27 mouse cellular contexts compared by ENCODE assay signal in the genomic region with DNA sequence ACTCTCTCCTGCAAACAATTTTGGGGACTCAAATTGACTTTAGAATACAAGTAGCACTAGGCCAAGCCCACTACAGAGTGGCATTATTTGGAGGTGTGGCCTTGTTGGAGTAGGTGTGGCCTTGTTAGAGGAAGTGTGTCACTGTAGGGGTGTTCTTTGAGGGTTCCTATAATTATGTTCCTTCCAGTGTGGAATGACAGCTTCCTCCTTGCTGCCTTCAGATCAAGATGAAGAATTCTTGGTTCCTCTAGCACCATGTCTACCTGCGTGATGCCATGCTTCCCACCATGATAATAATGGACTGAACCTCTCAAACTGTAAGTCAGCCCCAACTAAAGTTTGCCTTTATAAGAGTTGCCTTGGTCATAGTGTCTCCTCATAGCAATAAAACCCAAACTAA.
"Had no signal": no experiment of that assay in that cellular context is flagged by ENCODE, and none has a peak within 500 bp of the region (broad histone marks: within the 10 kb centered on the region; RNA-seq: fewer than 3 reads in every experiment).

No protein-coding gene starts in this region.

- H3K4me1 ChIP-seq: embryonic facial prominence, embryonic 10.5 days; embryonic facial prominence, embryonic 12.5 days; embryonic facial prominence, embryonic 13.5 days; embryonic facial prominence, embryonic 15.5 days; forebrain, embryonic 10.5 days; forebrain, embryonic 13.5 days; forebrain, embryonic 15.5 days had no signal

- H3K9me3 ChIP-seq: embryonic facial prominence, embryonic 10.5 days; embryonic facial prominence, embryonic 12.5 days; embryonic facial prominence, embryonic 13.5 days; embryonic facial prominence, embryonic 15.5 days; forebrain, embryonic 10.5 days; forebrain, embryonic 12.5 days; forebrain, embryonic 13.5 days; forebrain, embryonic 15.5 days; heart, embryonic 10.5 days had no signal

- H3K36me3 ChIP-seq: embryonic facial prominence, embryonic 10.5 days; embryonic facial prominence, embryonic 12.5 days; embryonic facial prominence, embryonic 13.5 days; embryonic facial prominence, embryonic 15.5 days; forebrain, embryonic 10.5 days; forebrain, embryonic 12.5 days; forebrain, embryonic 15.5 days; heart, embryonic 10.5 days had no signal

- H3K27me3 ChIP-seq: embryonic facial prominence, embryonic 12.5 days; embryonic facial prominence, embryonic 13.5 days; embryonic facial prominence, embryonic 15.5 days; forebrain, embryonic 12.5 days; forebrain, embryonic 13.5 days; forebrain, embryonic 15.5 days had no signal

- DNase-seq: cerebellum, adult 8-10 months; cerebellum, adult 9-10 months; cerebellum, adult 9-11 months; cerebellum, postnatal 10 days; cerebellum, postnatal 14 days; cerebellum, postnatal 25 days; cerebellum, postnatal 36 days; embryo, embryonic 11 days; forebrain, postnatal 0 days; gastrocnemius, adult 2 months; gastrocnemius, postnatal 10 days; gastrocnemius, postnatal 14 days; gastrocnemius, postnatal 25 days; gastrocnemius, postnatal 36 days; heart, adult 18-20 months; heart, adult 2 months had no signal

- H3K27ac ChIP-seq: embryonic facial prominence, embryonic 10.5 days; embryonic facial prominence, embryonic 12.5 days; embryonic facial prominence, embryonic 13.5 days; embryonic facial prominence, embryonic 15.5 days; forebrain, embryonic 10.5 days; forebrain, embryonic 12.5 days; forebrain, embryonic 13.5 days; forebrain, embryonic 15.5 days; gastrocnemius, adult 2 months; heart, adult 2 months; heart, embryonic 10.5 days had no signal

- H3K9ac ChIP-seq: embryonic facial prominence, embryonic 12.5 days; embryonic facial prominence, embryonic 13.5 days; embryonic facial prominence, embryonic 15.5 days; forebrain, embryonic 12.5 days; forebrain, embryonic 13.5 days; forebrain, embryonic 15.5 days; forebrain, postnatal 0 days had no signal

- H3K4me2 ChIP-seq: embryonic facial prominence, embryonic 12.5 days; embryonic facial prominence, embryonic 13.5 days; embryonic facial prominence, embryonic 15.5 days; forebrain, embryonic 12.5 days; forebrain, embryonic 13.5 days; forebrain, embryonic 15.5 days; heart, embryonic 11.5 days had no signal

- H3K4me3 ChIP-seq: embryonic facial prominence, embryonic 10.5 days; embryonic facial prominence, embryonic 12.5 days; embryonic facial prominence, embryonic 13.5 days; embryonic facial prominence, embryonic 15.5 days; erythroblast, embryonic 14.5 days; forebrain, embryonic 10.5 days; forebrain, embryonic 12.5 days; forebrain, embryonic 13.5 days; forebrain, embryonic 15.5 days; gastrocnemius, adult 2 months; heart, adult 2 months; heart, embryonic 10.5 days had no signal
